Mouse (Mus musculus): Measurements from ENCODE around the gene Pgam1. TPM values are rescaled to one million over a fixed set of nuclear protein-coding genes. Genes with fewer than 3 reads are reported as not detected.

Gene Pgam1
- polyA plus RNA-seq, 2 experiments = 490 to 562 TPM

DNA sequence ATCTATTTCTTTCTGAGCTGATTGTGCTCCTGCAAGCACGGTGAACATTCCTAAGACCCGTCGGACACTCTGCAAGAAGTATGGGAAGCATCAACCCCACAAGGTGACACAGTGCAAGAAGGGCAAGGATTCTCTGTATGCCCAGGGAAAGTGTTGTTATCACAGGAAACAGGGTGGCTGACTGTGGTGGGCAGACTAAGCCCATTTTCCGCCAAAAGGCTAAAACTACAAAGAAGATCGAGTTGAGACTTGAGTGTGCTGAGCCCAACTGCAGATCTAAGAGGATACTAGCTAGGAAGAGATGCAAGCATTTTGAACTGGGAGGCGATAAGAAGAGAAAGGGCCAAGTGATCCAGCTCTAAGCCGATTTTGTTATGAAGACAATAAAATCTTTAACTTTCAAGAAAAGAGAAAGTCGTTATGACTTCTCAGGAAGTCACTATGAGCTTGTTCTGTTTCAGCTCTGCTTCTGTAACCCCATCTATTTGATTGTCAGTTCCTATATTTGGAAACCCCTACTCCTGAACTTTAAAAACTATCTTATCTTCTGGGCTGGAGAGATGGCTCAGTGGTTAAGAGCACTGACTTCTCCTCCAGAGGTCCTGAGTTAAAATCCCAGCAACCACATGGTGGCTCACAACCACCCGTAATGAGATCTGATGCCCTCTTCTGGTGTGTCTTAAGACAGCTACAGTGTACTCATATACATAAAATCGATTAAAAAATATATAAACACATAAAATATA is 8.7 kb upstream of the Pgam1 start:
- Histone ChIP-seq H3K9me3 (ENCODE audit: control insufficient read depth, low read length) (no peaks in the 10 kb centered on the region), H3K4me2 (replicated peaks; ENCODE audit: low read depth, low read length, severe bottlenecking) (no peak overlapping the region), H3K27ac (replicated peaks; ENCODE audit: low read depth, low read length) (no peak overlapping the region), H3K36me3 (ENCODE audit: control insufficient read depth, insufficient read depth, low read length) (no peaks in the 10 kb centered on the region), H3K4me1 (ENCODE audit: control insufficient read depth, insufficient read depth, low read length) (no peaks in the 10 kb centered on the region), H3K9ac (ENCODE audit: low read depth, low read length, severe bottlenecking) (no peak overlapping the region), H3K27me3 (ENCODE audit: control insufficient read depth, insufficient read depth, low read length) (no peaks in the 10 kb centered on the region), H3K4me3 (replicated peaks; ENCODE audit: low read length) (no peak overlapping the region)
- DNase-seq (ENCODE audit: low spot score) (no peak), ATAC-seq (ENCODE audit: low FRiP score, low read depth) (no peak)
- TF ChIP-seq POLR2A (IDR thresholded peaks at IDR 0.05; ENCODE audit: borderline replicate concordance, extremely low read depth, insufficient read depth, insufficient read length) = no peak
- WGBS = 86% methylated on average over 10 of the region's 10 CpGs

DNA sequence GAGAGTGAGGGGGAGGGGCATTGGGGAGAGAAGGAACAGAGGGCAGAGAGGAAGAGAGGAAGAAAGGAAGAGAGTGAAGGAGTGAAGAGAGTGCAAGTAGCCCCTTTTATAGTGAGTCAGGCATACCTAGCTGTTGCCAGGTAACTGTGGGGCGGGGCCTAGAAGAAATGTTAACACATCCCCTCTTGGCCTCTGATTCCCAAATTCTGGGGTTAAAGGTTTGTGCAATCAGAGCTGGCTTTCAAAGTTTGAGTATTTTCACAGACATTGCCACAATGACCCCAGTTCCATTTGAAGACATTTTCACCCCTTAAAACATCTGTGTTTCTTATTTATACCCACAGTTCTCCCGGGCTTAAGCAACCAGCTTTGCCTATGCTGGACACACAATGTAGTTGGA is 6.5 kb upstream of the Pgam1 start:
- no peak for DNase-seq (ENCODE audit: low spot score)
- no peaks in the 10 kb centered on the region for H3K4me1 ChIP-seq (ENCODE audit: control insufficient read depth, insufficient read depth, low read length)
- TF ChIP-seq POLR2A (IDR thresholded peaks at IDR 0.05; ENCODE audit: borderline replicate concordance, extremely low read depth, insufficient read depth, insufficient read length) = no peak
- no peaks in the 10 kb centered on the region for H3K36me3 ChIP-seq (ENCODE audit: control insufficient read depth, insufficient read depth, low read length)
- H3K9me3 ChIP-seq (ENCODE audit: control insufficient read depth, low read length) = no peaks in the 10 kb centered on the region
- H3K27ac ChIP-seq (replicated peaks; ENCODE audit: low read depth, low read length) = no peak overlapping the region
- H3K4me2 ChIP-seq (replicated peaks; ENCODE audit: low read depth, low read length, severe bottlenecking) = no peak overlapping the region
- 77% methylated on average over 2 of the region's 2 CpGs for WGBS
- H3K4me3 ChIP-seq (replicated peaks; ENCODE audit: low read length) = no peak overlapping the region
- H3K27me3 ChIP-seq (ENCODE audit: control insufficient read depth, insufficient read depth, low read length) = no peaks in the 10 kb centered on the region
- no peak overlapping the region for H3K9ac ChIP-seq (ENCODE audit: low read depth, low read length, severe bottlenecking)
- no peak for ATAC-seq (ENCODE audit: low FRiP score, low read depth)

- H3K9ac ChIP-seq (ENCODE audit: low read depth, low read length, severe bottlenecking) = no peak overlapping the region
- no peak for ATAC-seq (ENCODE audit: low FRiP score, low read depth)
- no peaks in the 10 kb centered on the region for H3K4me1 ChIP-seq (ENCODE audit: control insufficient read depth, insufficient read depth, low read length)
- 60% methylated on average over 6 of the region's 6 CpGs for WGBS
- TF ChIP-seq POLR2A (IDR thresholded peaks at IDR 0.05; ENCODE audit: borderline replicate concordance, extremely low read depth, insufficient read depth, insufficient read length) = no peak
- H3K27me3 ChIP-seq (ENCODE audit: control insufficient read depth, insufficient read depth, low read length) = no peaks in the 10 kb centered on the region
- H3K4me2 ChIP-seq (replicated peaks; ENCODE audit: low read depth, low read length, severe bottlenecking) = no peak overlapping the region
- no peaks in the 10 kb centered on the region for H3K36me3 ChIP-seq (ENCODE audit: control insufficient read depth, insufficient read depth, low read length)
- no peak overlapping the region for H3K4me3 ChIP-seq (replicated peaks; ENCODE audit: low read length)
- no peaks in the 10 kb centered on the region for H3K9me3 ChIP-seq (ENCODE audit: control insufficient read depth, low read length)
- no peak overlapping the region for H3K27ac ChIP-seq (replicated peaks; ENCODE audit: low read depth, low read length)
- no peak for DNase-seq (ENCODE audit: low spot score)
Observed at GRCm38 (mm10) chr19:41906311-41907078, 5.2 kb upstream of the Pgam1 start.

DNA sequence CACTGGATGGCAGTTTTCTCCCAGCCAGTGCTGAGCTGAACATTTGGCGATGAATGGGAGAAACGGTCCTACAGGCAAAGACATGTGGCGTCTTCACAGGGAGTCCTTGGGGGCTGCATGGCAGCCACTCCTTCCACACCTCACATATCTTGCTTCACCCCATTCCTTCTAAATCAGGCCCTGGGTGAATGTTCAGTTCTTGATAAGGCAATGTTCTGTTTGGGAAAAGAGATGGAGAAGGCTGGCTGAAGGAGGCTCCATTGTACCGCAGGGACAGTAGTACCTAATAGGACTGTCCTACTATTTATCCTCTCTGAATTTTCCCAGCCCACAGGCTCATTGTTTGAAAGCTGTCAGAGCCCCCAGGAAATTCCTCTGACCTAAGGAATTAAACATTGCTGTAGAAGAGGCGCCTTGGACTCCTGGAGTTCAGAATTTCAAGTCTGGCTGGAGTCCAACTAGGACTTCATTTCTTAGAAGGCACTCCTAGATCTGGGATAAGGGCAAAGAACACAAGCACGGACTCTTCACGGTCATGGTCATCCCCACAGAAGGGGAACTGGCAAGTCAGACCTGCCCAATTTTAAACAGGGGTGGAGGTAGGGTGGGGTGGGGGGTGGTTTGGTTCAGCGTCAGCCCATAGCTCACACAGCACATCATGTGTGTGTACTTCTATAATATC is 4.5 kb upstream of the Pgam1 start:
- ATAC-seq (ENCODE audit: low FRiP score, low read depth) (no peak), DNase-seq (ENCODE audit: low spot score) (no peak)
- TF ChIP-seq POLR2A (IDR thresholded peaks at IDR 0.05; ENCODE audit: borderline replicate concordance, extremely low read depth, insufficient read depth, insufficient read length) = no peak
- Histone ChIP-seq H3K9me3 (ENCODE audit: control insufficient read depth, low read length) (no peaks in the 10 kb centered on the region), H3K27ac (replicated peaks; ENCODE audit: low read depth, low read length) (no peak overlapping the region), H3K9ac (ENCODE audit: low read depth, low read length, severe bottlenecking) (no peak overlapping the region), H3K4me1 (ENCODE audit: control insufficient read depth, insufficient read depth, low read length) (no peaks in the 10 kb centered on the region), H3K36me3 (ENCODE audit: control insufficient read depth, insufficient read depth, low read length) (no peaks in the 10 kb centered on the region), H3K4me3 (replicated peaks; ENCODE audit: low read length) (no peak overlapping the region), H3K27me3 (ENCODE audit: control insufficient read depth, insufficient read depth, low read length) (no peaks in the 10 kb centered on the region), H3K4me2 (replicated peaks; ENCODE audit: low read depth, low read length, severe bottlenecking) (no peak overlapping the region)
- 42% methylated on average over 8 of the region's 8 CpGs for WGBS

- 92% methylated on average over 3 of the region's 3 CpGs for WGBS
- no peak for ATAC-seq (ENCODE audit: low FRiP score, low read depth)
- H3K9ac ChIP-seq (ENCODE audit: low read depth, low read length, severe bottlenecking) = no peak overlapping the region
Observed at GRCm38 (mm10) chr19:41908736-41909135, 3.0 kb upstream of the Pgam1 start.

More at GRCm38 (mm10) chr19:41908736-41909135, 3.0 kb upstream of the Pgam1 start:
- DNase-seq (ENCODE audit: low spot score) = no peak
- no peak for TF ChIP-seq POLR2A (IDR thresholded peaks at IDR 0.05; ENCODE audit: borderline replicate concordance, extremely low read depth, insufficient read depth, insufficient read length)
- H3K27me3 ChIP-seq (ENCODE audit: control insufficient read depth, insufficient read depth, low read length) = no peaks in the 10 kb centered on the region
- H3K4me1 ChIP-seq (ENCODE audit: control insufficient read depth, insufficient read depth, low read length) = peaks cover 8% of the 10 kb centered on the region
- no peak overlapping the region for H3K27ac ChIP-seq (replicated peaks; ENCODE audit: low read depth, low read length)
- H3K4me3 ChIP-seq (replicated peaks; ENCODE audit: low read length) = no peak overlapping the region
- H3K36me3 ChIP-seq (ENCODE audit: control insufficient read depth, insufficient read depth, low read length) = no peaks in the 10 kb centered on the region
- no peak overlapping the region for H3K4me2 ChIP-seq (replicated peaks; ENCODE audit: low read depth, low read length, severe bottlenecking)
- H3K9me3 ChIP-seq (ENCODE audit: control insufficient read depth, low read length) = no peaks in the 10 kb centered on the region
